Mouse (Mus musculus): ENCODE results near the gene Ppp1cc.

DNA sequence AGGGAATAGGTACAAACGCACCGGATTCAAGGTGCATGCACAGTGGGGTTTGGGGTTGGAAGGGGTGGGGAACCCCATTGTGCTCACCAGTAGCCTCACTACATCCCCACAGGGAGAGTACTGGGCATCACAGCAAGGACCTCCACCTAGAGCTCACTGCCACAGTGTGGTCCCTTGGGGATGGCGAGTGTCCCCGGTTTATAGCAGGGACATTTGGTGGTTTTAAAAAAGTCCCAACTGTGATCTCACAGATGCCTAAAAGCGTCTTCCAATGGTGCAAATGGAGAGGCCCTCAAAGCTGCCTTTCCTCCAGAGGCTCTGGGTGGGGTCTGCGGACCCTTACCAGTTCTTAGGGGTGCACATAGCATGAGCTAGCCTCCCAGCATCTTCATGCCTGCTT, 55.8 kb downstream of the Ppp1cc start:
- no peak for TF ChIP-seq CTCF (IDR thresholded peaks at IDR 0.05; ENCODE audit: extremely low read depth, insufficient read depth, insufficient read length, insufficient replicate concordance)
- no peak for TF ChIP-seq POLR2A (IDR thresholded peaks at IDR 0.05; ENCODE audit: low read depth, low read length)
